Mouse (Mus musculus) liver, embryonic 14.5 days (tissue): ENCODE measurements around the gene Sohlh2. TPM values are rescaled to one million over a fixed set of nuclear protein-coding genes. Genes with fewer than 3 reads are reported as not detected.

Experiments used
- ATAC-seq: fragments of 200-750 bp; cut with Nextera tagmentation; 2 replicates; pipeline ENCODE4 v1.8.0; 2017; ENCODE audit warnings: moderate number of reproducible peaks, mild to moderate bottlenecking, moderate library complexity; ENCODE audit not compliant: insufficient read depth
- DNase-seq, 3 experiments: peaks; one replicate each; pipeline ENCODE4 v3.0.0-alpha.2; 2012 to 2013; ENCODE audit warnings: low read depth in 3 of 3, low spot score in 3 of 3
- H3K27ac ChIP-seq: fragments of 300-500 bp; sonication (generic); 2 replicates; pipeline ENCODE4 v1.5.1; 2014; ENCODE audit warnings: moderate library complexity, mild to moderate bottlenecking, control low read depth, inconsistent platforms
- H3K27me3 ChIP-seq: fragments of 300-500 bp; sonication (generic); 2 replicates; pipeline ENCODE4 v1.6.1; 2014; ENCODE audit warnings: mild to moderate bottlenecking, low read length, moderate library complexity; ENCODE audit not compliant: control insufficient read depth, insufficient read depth
- H3K36me3 ChIP-seq: fragments of 300-500 bp; sonication (generic); replicated peaks from 2 replicates; pipeline ENCODE4 v1.6.1; 2014; ENCODE audit warnings: low read depth; ENCODE audit not compliant: control insufficient read depth, insufficient read depth
- H3K4me1 ChIP-seq, 2 experiments: fragments of 200-500 bp in 1 of 2; fragments of 300-500 bp in 1 of 2; sonication (generic) in 1 of 2; replicated peaks; 2 replicates each; pipeline ENCODE4 v1.6.1; 2012 to 2014; ENCODE audit warnings: antibody characterized with exemption in 1 of 2, inconsistent platforms in 1 of 2, low read length in 1 of 2; ENCODE audit not compliant: control insufficient read depth in 2 of 2, insufficient read depth in 2 of 2
- H3K4me2 ChIP-seq: fragments of 300-500 bp; sonication (generic); 2 replicates; pipeline ENCODE4 v1.6.1; 2014; ENCODE audit warnings: low read depth, mild to moderate bottlenecking, control low read depth, moderate library complexity
- H3K4me3 ChIP-seq, 2 experiments: fragments of 200-500 bp in 1 of 2; fragments of 300-500 bp in 1 of 2; sonication (generic) in 1 of 2; 2 replicates each; pipeline ENCODE4 v1.5.1; 2012 to 2014; ENCODE audit warnings: low read depth in 2 of 2, low read length in 2 of 2, mild to moderate bottlenecking in 2 of 2, control low read depth in 1 of 2, inconsistent platforms in 1 of 2, moderate library complexity in 1 of 2; ENCODE audit not compliant: insufficient read depth in 1 of 2
- H3K9ac ChIP-seq: fragments of 300-500 bp; sonication (generic); replicated peaks from 2 replicates; pipeline ENCODE4 v1.6.1; 2014; ENCODE audit warnings: mild to moderate bottlenecking, control low read depth, moderate library complexity
- H3K9me3 ChIP-seq: fragments of 300-500 bp; sonication (generic); 2 replicates; pipeline ENCODE4 v1.6.1; 2016; ENCODE audit warnings: low read length, mixed read lengths; ENCODE audit not compliant: control insufficient read depth
- CTCF ChIP-seq: IDR thresholded peaks from 2 replicates; pipeline ENCODE4 v1.5.1; 2016; ENCODE audit warnings: antibody characterized with exemption, low read depth, control low read depth
- EP300 ChIP-seq: IDR thresholded peaks from 2 replicates; pipeline ENCODE4 v1.6.1; 2016; ENCODE audit warnings: antibody characterized with exemption, low read depth
- WGBS: fragments of 180-500 bp; shearing (Covaris S2); extraction: QIAGEN DNeasy Blood & Tissue Kit; methylation state at CpG from one replicate; pipeline ENCODE4 v1.1.7; 2014; ENCODE audit not compliant: insufficient replicate concordance; 5-methylcytosine and 5-hydroxymethylcytosine counted together
- microRNA-seq: library from miRNA; unstranded; fragments of <30 nt; microRNA quantifications from one replicate; pipeline ENCODE4, GENCODE M21; 2016
- polyA plus RNA-seq, 2 experiments: library from polyadenylated mRNA; depleted of rRNA in 1 of 2; stranded (reverse) in 1 of 2; unstranded in 1 of 2; fragments of >200 nt; fragmentation: Nextera tagmentation in 1 of 2; extraction: Ambion mirVana in 1 of 2; gene quantifications; 2 replicates each; pipeline versions ENCODE4 v1.2.1 to v1.2.3; 2012 to 2014

The Sohlh2 gene
- polyA plus RNA-seq, 2 experiments = not detected

GRCm38 (mm10) chr3:55248048-55248447 lies 66.2 kb downstream of the Sohlh2 start:
- H3K4me3 ChIP-seq = no peak overlapping the region
- DNase-seq (no peak), ATAC-seq (no peak)
- no peaks in the 10 kb centered on the region for H3K27me3 ChIP-seq
- no peaks in the 10 kb centered on the region for H3K36me3 ChIP-seq
- H3K27ac ChIP-seq = no peak overlapping the region
- no peak for TF ChIP-seq CTCF
- no peak for TF ChIP-seq EP300
- H3K9ac ChIP-seq = no peak overlapping the region
- H3K9me3 ChIP-seq = no peaks in the 10 kb centered on the region
- H3K4me2 ChIP-seq = no peak overlapping the region
- 62% methylated on average over 3 of the region's 3 CpGs for WGBS
- H3K4me1 ChIP-seq = no peaks in the 10 kb centered on the region

DNA sequence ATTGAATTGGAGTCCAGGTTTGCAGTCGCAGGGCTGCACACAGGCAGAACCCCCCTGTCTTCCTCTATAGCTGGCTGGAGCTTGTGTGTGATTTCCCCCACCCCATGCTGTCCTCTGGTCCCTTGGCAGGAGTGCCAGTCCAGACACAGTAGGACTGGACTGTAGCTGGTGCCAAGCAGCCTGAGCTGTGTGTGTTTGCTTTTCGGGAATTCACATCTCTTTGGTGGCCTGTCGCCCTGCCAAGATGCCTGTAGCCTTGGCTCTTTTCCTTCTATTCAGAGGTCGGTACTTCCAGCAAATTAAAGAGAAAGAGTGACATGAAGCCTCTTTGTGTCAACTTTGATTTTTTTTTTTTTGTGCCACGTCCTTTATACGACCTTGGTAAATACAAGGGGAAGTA lies 66.7 kb downstream of the Sohlh2 start:
- ATAC-seq (no peak), DNase-seq (no peak)
- Histone ChIP-seq H3K36me3 (no peaks in the 10 kb centered on the region), H3K4me1 (no peaks in the 10 kb centered on the region), H3K27ac (no peak overlapping the region), H3K4me3 (no peak overlapping the region), H3K9me3 (no peaks in the 10 kb centered on the region), H3K4me2 (no peak overlapping the region), H3K27me3 (no peaks in the 10 kb centered on the region), H3K9ac (no peak overlapping the region)
- WGBS = 62% methylated on average over 6 of the region's 6 CpGs
- TF ChIP-seq EP300 (no peak), CTCF (no peak)

DNA sequence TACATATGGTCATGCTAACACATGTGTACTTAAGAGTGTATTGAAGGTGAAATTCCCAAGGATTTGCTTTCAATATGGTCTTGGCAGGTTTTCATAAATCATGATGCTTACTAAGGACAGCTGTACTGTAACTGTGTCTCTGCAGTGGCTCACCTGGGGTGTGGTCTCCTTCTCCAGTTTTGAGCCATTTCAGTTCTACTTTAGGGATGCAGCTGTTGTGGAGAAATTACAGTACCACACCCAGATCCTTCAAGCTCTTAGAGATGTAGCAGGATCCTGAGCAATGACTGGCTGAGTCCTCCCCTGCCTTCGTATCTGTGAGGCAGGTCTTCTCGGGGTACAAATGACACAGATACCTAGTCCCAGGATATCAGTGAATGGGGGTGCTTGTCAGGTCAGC lies 68.8 kb downstream of the Sohlh2 start:
- Histone ChIP-seq H3K4me1 (no peaks in the 10 kb centered on the region), H3K4me3 (no peak overlapping the region), H3K27me3 (no peaks in the 10 kb centered on the region), H3K9me3 (no peaks in the 10 kb centered on the region), H3K9ac (no peak overlapping the region), H3K27ac (no peak overlapping the region), H3K4me2 (no peak overlapping the region), H3K36me3 (no peaks in the 10 kb centered on the region)
- ATAC-seq = no peak
- TF ChIP-seq EP300 = no peak
- TF ChIP-seq CTCF = no peak
- no peak for DNase-seq
- 65% methylated on average over 2 of the region's 2 CpGs for WGBS

Small RNA genes lying within 50 kb of the gene (microRNA-seq; reads per million reads assigned to microRNA genes)
- gene Gm22029 = not detected

Other genes with a start within 250 kb of the Sohlh2 start
- gene Ccna1, start 126.5 kb upstream of the Sohlh2 start, polyA plus RNA-seq (2012; rRNA removed) = 0.20 and 0.28 TPM in 2 replicates
- 0.14 and 0.30 TPM in 2 replicates for gene Ccna1, start 126.5 kb upstream of the Sohlh2 start, polyA plus RNA-seq (2014; fragmentation: Nextera tagmentation; extraction: Ambion mirVana)
- 3.1 and 3.9 TPM in 2 replicates for gene Spg20, start 69.9 kb upstream of the Sohlh2 start, polyA plus RNA-seq (2012; rRNA removed)
- gene Spg20, start 69.9 kb upstream of the Sohlh2 start, polyA plus RNA-seq (2014; fragmentation: Nextera tagmentation; extraction: Ambion mirVana) = 6.0 and 7.7 TPM in 2 replicates
- gene Ccdc169, start 44.7 kb upstream of the Sohlh2 start, polyA plus RNA-seq (2012; rRNA removed) = 0.02 TPM in 1 of 2 replicates, not detected in the other
- not detected in 2 replicates for gene Ccdc169, start 44.7 kb upstream of the Sohlh2 start, polyA plus RNA-seq (2014; fragmentation: Nextera tagmentation; extraction: Ambion mirVana)
- 0.08 and 0.14 TPM in 2 replicates for gene Dclk1, start 60.3 kb downstream of the Sohlh2 start, polyA plus RNA-seq (2012; rRNA removed)
- 0.04 and 0.29 TPM in 2 replicates for gene Dclk1, start 60.3 kb downstream of the Sohlh2 start, polyA plus RNA-seq (2014; fragmentation: Nextera tagmentation; extraction: Ambion mirVana)